Mouse (Mus musculus) lung, adult 2 months (tissue): Measurements from ENCODE around the gene Chd9.

ENCODE experiments used
- CTCF ChIP-seq: fragments of 200-500 bp; IDR thresholded peaks from 2 replicates; pipeline ENCODE4 v1.5.1; 2011; ENCODE audit warnings: mild to moderate bottlenecking, low read length, control low read depth; ENCODE audit not compliant: insufficient read depth
- POLR2A ChIP-seq: fragments of 200-500 bp; IDR thresholded peaks from 2 replicates; pipeline ENCODE4 v1.6.1; 2011; ENCODE audit warnings: low read depth, mild to moderate bottlenecking, control low read depth, low read length, borderline replicate concordance; ENCODE audit errors: extremely low read depth

DNA sequence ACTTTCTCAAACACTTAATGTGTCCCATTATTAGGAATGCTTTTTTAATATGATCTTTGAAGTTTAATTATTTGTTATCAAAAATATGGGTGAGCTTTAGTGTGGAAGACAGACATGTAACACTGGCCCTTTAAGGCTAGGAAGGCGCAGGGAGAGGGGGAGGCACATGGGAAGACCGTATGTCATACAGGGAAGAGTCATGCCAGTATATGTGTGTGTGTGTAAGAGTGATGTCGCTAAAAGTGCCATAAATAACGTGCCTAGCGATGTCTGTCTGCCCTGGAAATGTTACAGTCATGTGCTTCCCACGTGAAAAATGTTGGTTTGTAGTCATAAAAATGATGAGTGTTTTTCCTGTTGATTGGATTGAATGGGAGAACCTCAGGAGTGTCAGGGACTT is 208.8 kb downstream of the Chd9 start:
- TF ChIP-seq CTCF, result no peak
- no peak for TF ChIP-seq POLR2A
